Mouse (Mus musculus) erythroblast, adult 5-6 weeks (primary cell): Measurements from ENCODE around the gene Gpr119. TPM values are rescaled to one million over a fixed set of nuclear protein-coding genes. Genes with fewer than 3 reads are reported as not detected.

Experiments used
- ATAC-seq: replicated peaks from 2 replicates; pipeline ENCODE4 v1.8.0; 2016; ENCODE audit warnings: moderate number of reproducible peaks, mild to moderate bottlenecking, moderate TSS enrichment, inconsistent platforms; ENCODE audit not compliant: poor library complexity, low FRiP score, severe bottlenecking
- total RNA-seq, 2 experiments: library from RNA; stranded (forward) in 1 of 2; stranded (reverse) in 1 of 2; fragments of 150-400 nt in 1 of 2; fragments of 200-764, 138-1000 nt in 1 of 2; gene quantifications; 2 replicates each; pipeline versions ENCODE4 v1.2.3 to v1.2.4; 2015 to 2017; ENCODE audit warnings: low replicate concordance in 2 of 2

The Gpr119 gene
- total RNA-seq (2015; ENCODE audit: low replicate concordance) (not detected in 2 replicates), total RNA-seq (2017; ENCODE audit: low replicate concordance) (not detected in 2 replicates)

DNA sequence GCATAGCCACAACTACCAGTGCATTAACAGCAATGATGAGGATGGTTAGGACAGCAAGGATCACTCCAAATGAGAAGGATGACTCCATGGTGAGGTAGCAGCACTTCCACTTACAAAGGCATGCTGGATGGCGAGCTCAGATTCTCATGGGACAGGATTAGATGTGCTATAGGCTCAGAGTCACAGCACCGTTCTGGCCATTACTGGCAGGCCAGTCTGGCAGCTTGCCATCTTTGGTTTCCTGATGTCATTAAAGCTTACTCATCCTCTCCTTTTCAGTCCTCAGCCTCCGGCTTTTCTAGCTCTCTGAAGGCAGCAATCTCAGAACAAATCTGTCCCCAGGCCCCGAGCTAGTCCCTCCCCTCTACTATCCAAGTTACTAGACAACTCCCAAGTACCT lies at the start of gene Gpr119:
Gene Gpr119 (minus strand): TSS at position 308 of the 400 bp plus-strand sequence.
- ATAC-seq = no peak

DNA sequence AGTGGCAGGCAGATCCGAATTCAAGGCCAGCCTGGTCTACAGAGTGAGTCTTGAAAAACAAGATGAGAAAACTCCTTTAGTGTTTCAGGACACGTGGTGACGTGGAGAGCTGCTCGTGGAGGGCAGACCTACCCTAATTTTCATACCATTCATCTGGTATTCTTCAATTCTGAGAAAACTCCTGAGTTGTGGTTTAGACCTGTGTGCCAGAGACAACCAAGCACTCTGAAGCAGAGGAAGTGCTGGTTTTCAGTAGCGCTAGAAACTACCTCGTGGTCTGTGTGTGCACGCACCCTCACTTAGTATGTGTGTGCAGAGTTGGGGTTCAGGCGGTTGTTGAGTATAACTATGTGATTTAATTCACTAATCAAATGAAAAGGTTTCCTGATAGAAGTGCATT lies 38.6 kb upstream of the Gpr119 start:
- ATAC-seq = no peak

- ATAC-seq = no peak
Measured at GRCm38 (mm10) chrX:48709701-48710100, 35.4 kb upstream of the Gpr119 start.

GRCm38 (mm10) chrX:48694864-48695371 lies 20.6 kb upstream of the Gpr119 start, which contains the start of gene Rbmx2:
Gene Rbmx2, plus strand, starts transcription at chrX:48695004.
- ATAC-seq = peak; percentile 99

- ATAC-seq = peak; percentile 49
Measured at GRCm38 (mm10) chrX:48694460-48694859, 20.2 kb upstream of the Gpr119 start.

DNA sequence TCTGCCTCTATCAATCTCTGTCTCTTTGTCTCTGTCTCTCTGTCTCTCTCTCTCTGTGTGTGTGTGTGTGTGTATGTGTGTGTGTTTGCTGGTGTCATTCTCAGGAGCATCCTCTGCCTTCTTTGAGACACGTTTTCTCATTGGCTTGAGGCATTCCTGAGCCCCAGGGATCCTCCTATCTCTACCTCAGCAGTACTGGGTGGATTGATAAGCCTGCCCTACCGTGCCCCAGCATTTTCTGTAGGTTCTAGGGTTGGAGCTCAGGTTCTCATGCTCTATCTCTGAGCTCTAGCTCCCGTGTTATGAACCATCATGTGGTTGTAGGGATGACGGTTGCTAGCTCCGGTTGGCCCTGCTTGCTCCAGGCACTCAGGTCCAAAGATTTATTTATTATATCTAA lies 9.6 kb upstream of the Gpr119 start:
- no peak for ATAC-seq

GRCm38 (mm10) chrX:48683451-48683850 lies 9.2 kb upstream of the Gpr119 start:
- ATAC-seq = no peak

GRCm38 (mm10) chrX:48671714-48672113 lies 2.6 kb downstream of the Gpr119 start:
- ATAC-seq = no peak

DNA sequence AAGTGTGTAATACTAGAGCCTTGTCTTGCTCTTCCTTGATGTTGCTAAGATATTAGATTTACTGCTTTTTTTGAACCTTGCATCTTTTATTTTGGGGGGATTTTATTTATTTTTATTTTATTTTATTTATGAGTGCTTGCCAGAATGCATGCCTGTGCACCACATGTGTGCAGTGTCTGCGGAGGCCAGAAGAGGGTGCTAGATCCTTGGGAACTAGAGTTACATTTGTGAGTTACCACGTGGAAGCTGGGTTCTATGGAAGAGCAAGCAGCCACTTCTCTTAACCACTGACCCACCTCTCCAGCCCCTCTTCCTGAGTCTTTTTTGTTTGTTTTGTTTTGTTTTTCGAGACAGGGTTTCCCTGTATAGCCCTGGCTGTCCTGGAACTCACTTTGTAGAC lies 4.7 kb downstream of the Gpr119 start:
- ATAC-seq = no peak

DNA sequence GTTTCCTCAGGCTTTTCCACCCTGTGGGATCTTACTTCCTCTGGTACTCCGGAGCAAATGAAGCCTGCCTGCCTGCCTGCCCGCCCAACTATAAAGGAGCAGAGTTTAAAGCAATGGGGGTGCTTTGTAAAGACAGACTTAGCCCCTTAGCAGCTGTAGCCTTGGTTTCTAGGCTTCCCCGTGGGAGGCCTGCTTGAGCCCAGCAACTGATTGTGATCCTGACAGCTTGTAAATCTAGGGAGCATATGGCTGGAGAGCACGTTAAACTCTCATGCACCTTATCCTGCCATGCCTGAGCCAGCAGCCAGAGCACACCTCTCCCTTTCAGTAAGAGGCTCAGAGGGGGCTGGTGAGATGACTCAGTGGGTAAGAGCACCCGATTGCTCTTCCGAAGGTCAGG lies 7.5 kb downstream of the Gpr119 start:
- ATAC-seq = no peak

DNA sequence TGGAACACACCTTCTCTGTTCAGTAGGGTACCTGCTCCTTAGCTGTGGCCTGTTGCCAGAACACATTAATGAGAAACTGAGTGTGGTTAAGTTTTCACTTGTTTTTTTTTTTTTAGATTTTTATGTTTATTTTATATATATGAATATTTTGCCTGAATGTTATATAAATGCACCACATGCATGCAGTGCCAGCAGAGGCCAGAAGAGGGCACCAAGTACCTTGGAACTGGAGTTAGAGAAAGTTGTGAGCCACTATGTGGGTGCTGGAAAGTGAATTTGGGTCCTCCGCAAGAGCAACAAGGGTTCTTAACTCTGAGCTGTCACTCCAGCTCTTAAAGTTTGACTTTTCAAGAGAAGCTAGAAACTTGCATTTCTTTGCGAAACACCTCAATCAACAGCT lies 30.2 kb downstream of the Gpr119 start:
- no peak for ATAC-seq

DNA sequence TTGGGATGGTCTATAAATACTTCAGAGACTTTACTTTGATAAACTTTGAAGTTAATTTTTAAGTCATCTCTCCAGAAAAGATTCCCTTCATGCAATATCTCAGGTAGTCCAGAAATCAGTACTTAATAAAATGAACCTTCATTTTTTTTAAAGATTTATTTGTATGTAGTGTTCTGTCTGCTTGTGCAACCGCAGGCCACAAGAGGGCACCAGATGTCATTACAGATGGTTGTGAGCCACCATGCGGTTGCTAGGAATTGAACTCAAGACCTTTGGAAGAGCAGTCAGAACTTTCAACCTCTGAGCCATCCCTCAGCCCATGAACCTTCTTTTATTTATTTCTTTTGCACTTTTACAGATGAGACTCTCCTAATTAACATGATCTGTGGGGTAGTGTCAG lies 37.2 kb downstream of the Gpr119 start:
- ATAC-seq = no peak

- ATAC-seq = 0 out of 2 replicates have a peak, but pooled peaks have one; percentile 27
Measured at GRCm38 (mm10) chrX:48624054-48624420, 50.2 kb downstream of the Gpr119 start.

DNA sequence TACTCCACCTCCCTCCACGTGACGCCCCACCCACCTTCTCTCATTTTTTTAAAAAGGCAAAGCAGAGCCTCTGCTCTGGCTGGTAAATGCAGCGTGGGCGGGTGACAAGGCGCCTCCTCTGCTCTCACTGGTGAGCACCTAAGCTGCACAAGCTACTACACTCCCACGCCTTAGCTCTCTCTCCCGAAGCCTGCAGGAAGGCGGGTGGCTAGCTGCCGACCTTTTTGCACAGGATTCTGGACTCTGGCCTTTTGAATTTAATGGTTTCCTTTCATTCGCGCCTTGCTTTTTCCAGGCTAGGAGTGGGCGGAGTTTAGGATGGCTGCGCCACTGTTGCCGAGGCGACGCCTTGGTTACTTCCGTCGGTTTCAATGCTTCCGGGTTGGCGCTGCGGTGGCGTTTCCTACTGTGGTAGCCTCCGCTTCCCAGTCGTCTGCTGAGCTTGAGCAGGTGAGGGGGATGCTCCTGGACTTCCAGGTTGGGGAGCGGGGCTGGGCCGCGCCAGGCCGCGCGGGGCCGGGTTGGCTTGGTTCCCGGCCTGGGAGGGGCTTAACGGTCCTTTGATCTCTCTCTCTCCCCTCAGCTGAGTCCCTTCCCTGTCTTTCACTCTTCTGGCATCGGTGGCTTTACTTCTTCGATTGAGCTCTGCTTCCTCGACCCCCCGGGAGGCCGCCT lies 50.8 kb downstream of the Gpr119 start, which contains the start of gene Slc25a14:
Gene Slc25a14 (plus strand): TSS at position 35 of the 675 bp plus-strand sequence.
- ATAC-seq = peak; percentile 99

- no peak for ATAC-seq
Measured at GRCm38 (mm10) chrX:48623049-48623378, 51.3 kb downstream of the Gpr119 start.

Other genes with a start within 250 kb of the Gpr119 start
- gene Elf4, start 211.3 kb downstream of the Gpr119 start, total RNA-seq (2015; ENCODE audit: low replicate concordance) = 24.5 and 26.5 TPM in 2 replicates
- gene Elf4, start 211.3 kb downstream of the Gpr119 start, total RNA-seq (2017; ENCODE audit: low replicate concordance) = 2.9 and 6.3 TPM in 2 replicates
- gene Aifm1, start 160.9 kb downstream of the Gpr119 start, total RNA-seq (2015; ENCODE audit: low replicate concordance) = 14.6 and 16.3 TPM in 2 replicates
- 11.8 and 18.1 TPM in 2 replicates for gene Aifm1, start 160.9 kb downstream of the Gpr119 start, total RNA-seq (2017; ENCODE audit: low replicate concordance)
- not detected in 2 replicates for gene Rab33a, start 155.2 kb downstream of the Gpr119 start, total RNA-seq (2015; ENCODE audit: low replicate concordance)
- not detected in 2 replicates for gene Rab33a, start 155.2 kb downstream of the Gpr119 start, total RNA-seq (2017; ENCODE audit: low replicate concordance)
- 5.2 and 5.6 TPM in 2 replicates for gene Zfp280c, start 80.0 kb downstream of the Gpr119 start, total RNA-seq (2015; ENCODE audit: low replicate concordance)
- 3.3 and 3.5 TPM in 2 replicates for gene Zfp280c, start 80.0 kb downstream of the Gpr119 start, total RNA-seq (2017; ENCODE audit: low replicate concordance)
- 3.3 TPM in 1 of 2 replicates, not detected in the other for gene Slc25a14, start 51.1 kb downstream of the Gpr119 start, total RNA-seq (2015; ENCODE audit: low replicate concordance)
- gene Slc25a14, start 51.1 kb downstream of the Gpr119 start, total RNA-seq (2017; ENCODE audit: low replicate concordance) = 0.77 TPM in 1 of 2 replicates, not detected in the other
- 7.7 and 16.9 TPM in 2 replicates for gene Rbmx2, start 20.5 kb upstream of the Gpr119 start, total RNA-seq (2015; ENCODE audit: low replicate concordance)
- gene Rbmx2, start 20.5 kb upstream of the Gpr119 start, total RNA-seq (2017; ENCODE audit: low replicate concordance) = 6.7 and 8.2 TPM in 2 replicates
- not detected in 2 replicates for gene Gm595, start 203.2 kb upstream of the Gpr119 start, total RNA-seq (2015; ENCODE audit: low replicate concordance)
- not detected in 2 replicates for gene Gm595, start 203.2 kb upstream of the Gpr119 start, total RNA-seq (2017; ENCODE audit: low replicate concordance)